Mouse (Mus musculus): ENCODE measurements around the gene Mia3. TPM values are rescaled to one million over a fixed set of nuclear protein-coding genes. Genes with fewer than 3 reads are reported as not detected.

The Mia3 gene
- polyA plus RNA-seq, 1 experiment from 2014 or later, result 192 TPM

DNA sequence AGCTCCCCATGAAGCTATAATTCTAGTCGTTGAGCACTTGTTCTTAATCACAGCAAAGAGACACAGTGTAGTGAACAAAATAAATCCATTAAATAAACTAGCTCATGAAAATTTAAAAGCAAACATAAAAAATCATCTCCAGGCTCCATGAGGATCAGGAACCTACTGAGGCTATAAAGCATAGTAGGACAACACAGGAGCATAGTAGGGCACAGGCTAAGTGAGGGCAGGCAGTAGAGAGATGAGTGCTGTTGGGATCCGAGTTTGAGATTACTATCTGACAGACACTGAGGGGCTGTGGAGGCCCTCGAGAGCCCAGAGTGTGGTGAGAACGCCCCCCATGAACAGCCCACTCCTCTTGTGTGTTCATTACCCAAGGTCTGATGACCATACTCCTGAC, 7.7 kb upstream of the Mia3 start:
- ATAC-seq (no peak), DNase-seq (ENCODE audit: low read depth, low spot score) (no peak)
- no peaks in the 10 kb centered on the region for H3K27me3 ChIP-seq
- in situ Hi-C loops (cut with MboI; ENCODE audit: low pct_unique_long_range_greater_than_20kb), result no loop called here
- TF ChIP-seq CTCF (IDR thresholded peaks at IDR 0.05), result no peak
- POLR2A ChIA-PET, result no interaction called here
- CTCF ChIA-PET, result interaction anchor here (1.1 kb wide), 1 partner anchor 9 kb away, joined by 3 read pairs; no protein-coding TSS in a partner anchor

GRCm38 (mm10) chr1:183374728-183375127, 5.4 kb upstream of the Mia3 start:
- no peaks in the 10 kb centered on the region for H3K27me3 ChIP-seq
- ATAC-seq, result no peak
- DNase-seq (ENCODE audit: low read depth, low spot score), result no peak
- POLR2A ChIA-PET, result no interaction called here
- CTCF ChIA-PET, result interaction anchor here (1.3 kb wide), 1 partner anchor 11 kb away, joined by 3 read pairs; no protein-coding TSS in a partner anchor
- in situ Hi-C loops (cut with MboI; ENCODE audit: low pct_unique_long_range_greater_than_20kb), result no loop called here
- TF ChIP-seq CTCF (IDR thresholded peaks at IDR 0.05), result no peak

DNA sequence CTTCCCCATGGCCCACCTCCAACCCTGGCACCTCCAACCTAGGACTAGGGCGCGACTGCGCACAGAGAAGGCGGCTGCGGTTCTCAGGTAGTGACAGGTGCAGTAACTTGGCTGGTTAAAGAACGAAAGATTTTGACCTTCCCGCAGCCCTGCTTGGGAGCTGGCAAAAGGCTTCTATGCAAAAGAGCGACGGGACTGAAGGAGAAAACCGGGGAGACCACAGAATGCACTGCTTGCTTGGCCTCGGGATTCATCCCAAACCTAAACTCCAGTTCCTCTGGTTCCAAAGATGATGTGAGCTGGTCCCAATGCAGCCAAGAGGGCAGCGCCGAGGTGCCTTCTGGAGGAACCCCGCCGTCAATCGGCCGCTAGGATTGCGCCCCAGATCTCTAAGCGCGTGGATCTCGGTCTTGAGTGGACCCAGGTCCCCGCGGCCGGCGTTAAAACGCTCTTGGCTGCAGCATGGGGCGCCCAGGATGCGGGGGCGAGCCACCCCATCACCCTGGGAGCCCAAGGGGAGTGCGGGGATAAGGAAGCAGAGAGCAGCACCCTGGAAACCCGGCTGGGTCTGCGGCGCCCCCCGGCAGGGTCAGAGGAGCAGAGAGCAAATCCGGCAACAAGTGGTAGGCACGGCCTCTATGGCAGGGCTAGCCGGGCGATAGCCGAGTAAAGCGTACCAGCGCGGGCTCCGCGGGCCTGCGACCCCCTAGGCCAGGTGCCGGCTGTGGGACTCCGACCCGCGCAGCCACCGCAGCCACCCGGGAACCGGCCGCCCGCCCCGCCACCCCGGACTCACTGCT, 552 bp downstream of the Mia3 start:
- no peaks in the 10 kb centered on the region for H3K27me3 ChIP-seq
- ChIA-PET CTCF (interaction anchor here (1.0 kb wide), 1 partner anchor 53 kb away, joined by 3 read pairs; no protein-coding TSS in a partner anchor), POLR2A (interaction anchor here (0.6 to 0.7 kb wide), 2 partner anchors 546 to 1521 kb away, joined by 3 to 5 read pairs; no protein-coding TSS in a partner anchor)
- DNase-seq (ENCODE audit: low read depth, low spot score) (no peak), ATAC-seq (peak; percentile 48)
- no peak for TF ChIP-seq CTCF (IDR thresholded peaks at IDR 0.05)
- in situ Hi-C loops (cut with MboI; ENCODE audit: low pct_unique_long_range_greater_than_20kb), result no loop called here

DNA sequence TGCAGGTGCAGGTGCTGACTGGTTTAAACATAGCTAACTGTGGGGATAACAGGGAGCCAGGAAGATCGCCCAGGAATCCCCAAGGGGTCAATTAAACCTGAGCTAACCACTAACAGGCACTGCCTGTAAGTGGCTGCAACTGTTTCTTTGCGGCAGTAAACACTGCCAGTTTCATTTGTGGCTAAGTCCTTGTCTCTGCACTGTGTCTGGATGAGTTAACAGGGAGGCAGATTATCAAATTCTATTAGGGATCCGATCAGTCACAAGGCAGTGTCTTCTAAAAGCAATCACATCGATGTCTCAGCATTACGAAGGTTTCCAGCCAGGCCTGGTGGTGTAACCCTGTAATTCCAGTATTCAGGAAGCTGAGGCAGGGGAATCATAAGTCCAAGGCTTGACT, 3.0 kb downstream of the Mia3 start:
- in situ Hi-C loops (cut with MboI; ENCODE audit: low pct_unique_long_range_greater_than_20kb), result no loop called here
- H3K27me3 ChIP-seq, result no peaks in the 10 kb centered on the region
- ChIA-PET POLR2A (interaction anchor here (0.6 kb wide), 1 partner anchor 489 kb away, joined by 3 read pairs; no protein-coding TSS in a partner anchor), CTCF (interaction anchor here (1.0 kb wide), 1 partner anchor 16 kb away, joined by 3 read pairs; no protein-coding TSS in a partner anchor)
- no peak for DNase-seq (ENCODE audit: low read depth, low spot score)
- ATAC-seq, result no peak
- no peak for TF ChIP-seq CTCF (IDR thresholded peaks at IDR 0.05)

DNA sequence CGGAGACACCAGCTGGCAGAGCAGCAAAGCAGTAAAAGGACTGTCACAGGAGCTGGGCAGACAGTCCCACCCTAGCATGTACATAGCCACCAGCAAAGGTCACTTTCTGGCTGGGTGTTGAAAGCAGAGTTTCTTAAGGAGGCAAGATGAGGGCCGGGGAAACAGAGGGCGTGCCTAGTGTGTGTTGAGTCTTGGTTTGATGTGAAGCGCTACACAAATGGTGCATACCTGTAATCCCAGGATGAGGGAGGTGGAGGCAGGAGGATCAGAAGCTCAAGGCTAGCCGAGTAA, 5.8 kb downstream of the Mia3 start:
- no peak for TF ChIP-seq CTCF (IDR thresholded peaks at IDR 0.05)
- in situ Hi-C loops (cut with MboI; ENCODE audit: low pct_unique_long_range_greater_than_20kb), result no loop called here
- ATAC-seq (no peak), DNase-seq (ENCODE audit: low read depth, low spot score) (no peak)
- ChIA-PET CTCF (no interaction called here), POLR2A (no interaction called here)
- no peaks in the 10 kb centered on the region for H3K27me3 ChIP-seq

DNA sequence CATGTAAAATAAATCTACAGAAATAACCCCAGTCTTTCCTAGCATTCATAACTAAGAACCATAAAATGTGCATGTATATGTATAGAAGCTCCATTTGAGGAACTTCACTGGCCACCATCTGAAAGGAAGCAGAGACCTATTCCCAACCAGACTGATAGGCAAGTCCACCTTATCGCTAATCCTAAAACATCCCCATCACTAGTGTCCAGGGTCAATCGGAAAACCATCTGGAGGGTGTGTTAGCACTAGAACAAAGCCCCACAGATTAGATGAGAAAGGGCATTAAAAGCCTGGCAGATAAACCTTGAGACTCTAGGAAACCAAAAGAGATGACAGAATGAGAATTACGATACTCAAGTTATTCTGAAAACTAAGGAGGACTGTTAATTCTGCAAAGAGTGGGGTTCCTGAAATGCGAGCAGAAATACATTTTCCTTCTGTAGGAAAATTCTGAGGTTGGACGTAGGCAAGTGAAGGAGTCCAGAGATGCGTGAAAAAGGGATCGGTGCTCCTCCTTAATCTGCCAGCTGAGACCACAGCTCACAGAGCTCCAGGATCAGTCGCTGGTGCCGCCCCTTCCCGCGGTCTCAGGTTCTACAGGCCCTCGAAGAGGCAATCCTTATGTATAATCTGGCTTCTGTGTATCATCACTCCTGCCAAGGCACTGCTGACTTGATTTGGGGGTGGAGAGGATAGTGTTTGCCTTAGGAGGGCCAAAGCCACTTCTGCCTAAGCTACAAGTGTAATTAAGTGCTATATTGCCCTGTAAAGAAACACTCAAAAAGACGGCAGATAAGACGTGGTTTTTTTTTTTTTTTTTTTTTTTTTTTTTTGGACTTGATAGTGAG, 6.4 kb downstream of the Mia3 start:
- POLR2A ChIA-PET, result interaction anchor here (0.6 kb wide), 1 partner anchor 716 kb away, joined by 3 read pairs; no protein-coding TSS in a partner anchor
- CTCF ChIA-PET, result interaction anchor here (1.1 kb wide), 1 partner anchor 13 kb away, joined by 5 read pairs; no protein-coding TSS in a partner anchor
- ATAC-seq (no peak), DNase-seq (ENCODE audit: low read depth, low spot score) (no peak)
- TF ChIP-seq CTCF (IDR thresholded peaks at IDR 0.05), result no peak
- no peaks in the 10 kb centered on the region for H3K27me3 ChIP-seq
- in situ Hi-C loops (cut with MboI; ENCODE audit: low pct_unique_long_range_greater_than_20kb), result no loop called here

- DNase-seq (ENCODE audit: low read depth, low spot score) (no peak), ATAC-seq (no peak)
- ChIA-PET POLR2A (interaction anchor here (0.6 kb wide), 1 partner anchor 717 kb away, joined by 3 read pairs; no protein-coding TSS in a partner anchor), CTCF (interaction anchor here (1.1 kb wide), 1 partner anchor 12 kb away, joined by 5 read pairs; no protein-coding TSS in a partner anchor)
- in situ Hi-C loops (cut with MboI; ENCODE audit: low pct_unique_long_range_greater_than_20kb), result no loop called here
- TF ChIP-seq CTCF (IDR thresholded peaks at IDR 0.05), result no peak
- H3K27me3 ChIP-seq, result no peaks in the 10 kb centered on the region
Observed at GRCm38 (mm10) chr1:183362301-183362700, 7.1 kb downstream of the Mia3 start.

GRCm38 (mm10) chr1:183358901-183359300, 10.5 kb downstream of the Mia3 start:
- ChIA-PET POLR2A (no interaction called here), CTCF (interaction anchor here (1.3 kb wide), 1 partner anchor 9 kb away, joined by 6 read pairs; no protein-coding TSS in a partner anchor)
- no peak for TF ChIP-seq CTCF (IDR thresholded peaks at IDR 0.05)
- in situ Hi-C loops (cut with MboI; ENCODE audit: low pct_unique_long_range_greater_than_20kb), result no loop called here
- H3K27me3 ChIP-seq, result no peaks in the 10 kb centered on the region
- DNase-seq (ENCODE audit: low read depth, low spot score), result no peak
- no peak for ATAC-seq

- DNase-seq (ENCODE audit: low read depth, low spot score) (peak; percentile 42), ATAC-seq (no peak)
- in situ Hi-C loops (cut with MboI; ENCODE audit: low pct_unique_long_range_greater_than_20kb), result no loop called here
- POLR2A ChIA-PET, result no interaction called here
- H3K27me3 ChIP-seq, result no peaks in the 10 kb centered on the region
- peak; percentile 72 for TF ChIP-seq CTCF (IDR thresholded peaks at IDR 0.05)
- CTCF ChIA-PET, result interaction anchor here (0.7 to 1.6 kb wide), 9 partner anchors 9 to 91 kb away, joined by 3 to 8 read pairs (median 3); no protein-coding TSS in a partner anchor
Observed at GRCm38 (mm10) chr1:183349840-183350239, 19.5 kb downstream of the Mia3 start.

DNA sequence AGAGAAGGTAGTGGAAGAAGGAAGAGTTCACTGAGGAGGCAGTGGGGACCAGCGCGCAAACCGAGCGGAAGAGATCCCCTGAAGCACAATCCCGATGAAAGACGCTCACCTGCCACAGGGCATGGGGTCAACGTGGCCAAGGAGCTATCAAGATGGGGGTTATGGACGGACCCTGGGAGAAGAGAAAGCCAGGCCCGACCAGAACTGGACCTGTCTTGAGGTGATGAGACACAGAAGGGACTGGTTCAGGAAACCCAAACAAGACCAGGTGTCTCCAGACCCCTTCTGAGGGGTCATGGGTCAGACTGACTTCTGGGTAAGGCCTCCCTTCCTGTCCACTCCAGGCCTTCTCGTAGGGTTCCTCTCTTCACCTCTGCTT, 23.5 kb downstream of the Mia3 start:
- POLR2A ChIA-PET, result no interaction called here
- CTCF ChIA-PET, result no interaction called here
- H3K27me3 ChIP-seq, result no peaks in the 10 kb centered on the region
- in situ Hi-C loops (cut with MboI; ENCODE audit: low pct_unique_long_range_greater_than_20kb), result no loop called here
- no peak for TF ChIP-seq CTCF (IDR thresholded peaks at IDR 0.05)
- DNase-seq (ENCODE audit: low read depth, low spot score) (no peak), ATAC-seq (no peak)
